Mouse (Mus musculus) WW6 (cell line): ENCODE data around the gene Rnf115.
"Not testable (repeated sequence)": the region's sequence is repeated elsewhere in the genome, so short reads cannot be mapped to it uniquely, and the experiment has no call there.

Experiments used
- DNase-seq: peaks from one replicate; pipeline ENCODE4 v3.0.0-alpha.2; 2013; ENCODE audit warnings: low read depth, low spot score

Gene Rnf115

DNA sequence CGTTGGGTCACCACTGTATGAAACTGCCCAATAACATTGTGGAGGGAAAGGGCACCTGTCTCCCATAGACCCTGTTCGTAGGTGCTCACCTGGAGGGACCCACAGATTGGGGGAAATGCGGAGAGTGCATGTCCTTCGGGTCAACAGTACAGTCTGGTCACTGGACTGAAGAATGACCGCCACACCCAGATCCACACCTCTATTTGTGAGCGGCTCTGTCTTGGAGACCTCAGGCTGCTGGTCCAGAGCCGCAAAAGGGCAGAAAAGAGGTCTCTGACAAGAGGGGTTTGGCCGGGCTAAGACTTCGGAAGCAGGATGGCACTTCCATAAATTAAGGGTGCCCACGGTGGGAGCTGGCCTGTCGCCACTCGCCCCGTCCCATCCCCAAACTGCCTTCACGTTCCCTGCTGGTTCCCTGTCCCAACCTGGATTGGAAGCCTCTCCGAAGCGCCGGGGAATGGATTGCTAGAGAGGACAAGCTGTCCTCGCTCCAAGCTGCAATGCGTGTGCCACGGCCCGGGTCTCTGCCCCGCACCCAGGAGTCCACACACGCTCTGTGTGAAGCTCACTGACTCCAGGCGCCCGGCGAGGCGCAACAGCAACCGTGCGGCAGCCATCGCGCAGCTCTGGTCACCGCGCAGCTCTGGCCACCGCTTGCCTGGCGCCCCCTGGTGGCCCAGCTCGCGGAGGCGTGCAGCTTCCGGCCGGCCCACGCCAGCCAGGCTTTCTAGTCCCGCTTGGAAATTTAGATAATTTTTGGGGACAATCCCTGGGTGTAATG, 19.4 kb upstream of the Rnf115 start, which contains the start of gene Nudt17:
Gene Nudt17, minus strand, starts transcription at position 660 of the 781 bp plus-strand sequence.
- no peak for DNase-seq

DNA sequence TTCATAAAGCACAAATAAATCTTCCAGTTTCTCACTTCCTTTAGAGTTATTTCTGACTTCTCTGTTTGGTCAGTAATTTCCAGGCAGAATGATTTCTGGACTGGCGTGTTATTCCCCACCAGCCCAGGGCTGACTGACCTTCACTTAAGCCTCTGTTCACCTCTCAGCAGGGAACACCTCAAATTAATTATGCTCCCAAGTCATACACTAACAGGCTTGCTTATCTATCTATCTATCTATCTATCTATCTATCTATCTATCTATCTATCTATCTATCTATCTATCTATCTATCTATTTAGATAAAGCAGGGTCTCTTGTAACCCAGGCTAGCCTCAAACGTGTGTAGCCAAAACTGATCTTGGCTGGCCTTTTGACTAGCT, 18.8 kb upstream of the Rnf115 start:
- no peak for DNase-seq

DNA sequence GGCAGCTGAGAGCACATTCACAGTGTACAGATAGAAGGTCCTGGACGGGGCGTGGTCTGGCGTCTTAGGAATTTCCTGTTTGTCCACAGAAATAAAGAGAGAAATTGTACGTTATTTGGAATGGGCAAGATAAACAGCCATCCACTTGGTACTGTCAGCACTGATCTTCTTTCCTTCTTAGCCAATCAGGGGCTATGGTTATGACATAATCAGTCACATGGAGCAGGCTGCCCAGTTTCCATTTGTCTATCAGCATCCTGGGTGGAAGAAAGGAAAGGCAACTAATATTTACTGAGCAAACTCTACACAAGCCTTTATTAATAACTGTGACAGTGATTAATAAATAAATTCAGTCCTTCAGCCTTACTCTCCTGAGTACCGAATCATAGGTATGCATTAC, 13.2 kb upstream of the Rnf115 start:
- DNase-seq = no peak

DNA sequence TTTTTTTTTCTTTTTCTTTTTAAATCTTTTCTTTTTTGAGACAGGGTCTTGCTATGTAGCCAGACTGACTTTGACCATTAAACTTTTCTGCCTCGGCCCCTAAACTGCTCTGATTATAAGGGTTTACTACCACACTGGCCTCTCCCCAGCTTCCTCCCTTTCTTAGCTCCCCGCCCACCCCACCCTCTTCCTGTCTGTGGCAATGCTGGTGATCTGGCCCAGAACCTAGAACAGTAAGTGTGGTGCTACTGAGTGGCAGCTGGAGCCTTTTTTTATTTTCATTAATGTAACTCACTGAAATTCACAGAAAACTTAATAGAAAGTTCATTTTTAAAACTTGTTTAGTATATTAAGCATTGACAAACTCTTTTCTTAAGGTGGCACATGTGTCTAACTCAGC, 11.6 kb upstream of the Rnf115 start:
- DNase-seq = no peak

DNA sequence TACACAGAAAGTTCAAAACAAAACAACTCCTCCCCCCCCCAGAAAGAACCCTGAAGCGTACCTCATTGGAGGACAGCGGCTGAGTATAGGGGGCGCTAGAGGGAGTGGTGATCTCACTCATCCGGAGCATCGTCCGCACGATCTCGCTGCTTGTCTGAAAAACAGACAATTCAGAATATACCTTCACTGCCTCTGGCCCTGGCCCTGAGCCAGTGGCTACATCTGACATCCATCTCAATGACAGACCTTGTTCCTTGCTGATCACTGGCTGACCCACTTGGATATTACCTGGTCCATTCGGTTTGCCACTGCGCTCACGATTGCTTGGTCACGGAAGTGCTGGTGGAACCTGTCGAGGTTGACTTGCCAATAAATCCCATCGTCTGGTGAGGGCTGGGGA, 8.3 kb upstream of the Rnf115 start:
- no peak for DNase-seq

DNA sequence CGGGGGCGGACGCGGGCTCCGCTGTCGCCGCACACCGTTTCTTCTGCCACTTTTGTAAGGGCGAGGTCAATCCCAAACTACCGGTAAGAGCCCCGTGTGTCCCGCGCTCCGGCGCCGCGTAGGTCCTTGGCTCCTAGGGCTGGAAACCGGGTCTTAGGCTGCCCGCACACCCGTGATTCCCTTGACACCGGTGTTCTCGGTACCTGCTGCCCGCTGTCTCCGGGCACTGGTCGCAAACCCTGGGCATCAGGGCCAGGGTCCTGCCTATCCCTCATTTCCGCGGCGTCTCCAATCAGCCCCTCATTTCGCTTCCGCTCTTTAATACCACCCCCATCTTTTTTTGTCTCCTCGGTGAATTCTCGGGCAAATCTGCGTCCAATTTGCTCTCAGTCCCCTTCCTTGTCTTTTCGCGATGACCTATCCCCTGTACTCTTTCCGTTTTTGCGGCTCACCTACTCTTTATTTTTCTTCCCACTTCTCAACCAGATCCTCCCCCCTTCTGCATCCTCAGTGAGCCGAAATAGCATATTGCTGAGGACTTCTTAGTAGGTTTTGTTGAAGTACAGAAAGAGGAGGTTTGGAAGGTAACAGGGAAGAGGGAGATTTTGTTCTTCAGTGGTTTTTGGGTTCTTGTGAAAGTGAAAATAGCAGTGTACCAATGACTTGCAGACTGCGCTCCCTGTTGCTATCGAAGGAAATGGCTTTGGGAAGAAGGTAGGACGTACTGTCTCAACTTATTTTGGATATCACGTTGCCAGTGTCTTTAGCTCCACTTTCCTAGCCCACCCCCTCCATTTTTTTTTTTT, 567 bp downstream of the Rnf115 start:
- DNase-seq = no peak

DNA sequence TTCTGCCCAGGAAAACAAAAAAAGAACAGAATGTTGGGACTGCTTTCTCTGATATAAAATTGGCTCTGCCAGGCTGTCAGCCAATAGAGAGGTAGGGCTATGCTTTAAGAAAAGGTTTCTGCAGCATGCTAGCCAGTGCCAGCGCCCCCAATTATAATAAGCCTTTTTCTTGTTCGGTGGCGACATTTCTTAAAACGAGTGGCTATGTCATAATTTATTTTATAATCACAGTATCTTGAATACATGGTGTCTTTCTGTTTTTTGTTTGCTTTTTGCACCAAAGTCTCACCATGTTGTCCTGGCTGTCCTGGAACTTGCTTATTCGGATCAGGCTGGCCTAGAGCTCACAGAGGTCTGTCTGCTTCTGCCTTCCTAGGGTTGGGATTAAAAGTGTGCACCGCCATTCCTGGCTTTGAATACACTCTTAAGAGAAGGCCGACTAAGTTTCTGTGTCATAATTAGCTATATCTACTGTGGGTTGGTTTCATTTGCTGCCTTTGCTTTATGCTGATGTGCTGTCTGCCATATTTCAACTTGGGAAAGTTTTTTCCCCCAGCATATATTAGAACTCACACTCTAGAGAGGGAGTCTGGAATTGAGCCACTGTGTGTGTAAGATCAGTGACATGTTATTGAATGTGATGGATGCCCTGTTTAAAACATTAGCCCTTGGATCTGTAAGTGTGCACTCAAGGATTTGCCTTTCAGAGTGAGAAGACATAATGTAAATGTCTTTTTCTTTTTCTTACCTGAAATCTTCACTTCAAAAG, 1.4 kb downstream of the Rnf115 start:
- no peak for DNase-seq

- no peak for DNase-seq
Observed at GRCm38 (mm10) chr3:96729403-96729784, 1.9 kb downstream of the Rnf115 start.

DNA sequence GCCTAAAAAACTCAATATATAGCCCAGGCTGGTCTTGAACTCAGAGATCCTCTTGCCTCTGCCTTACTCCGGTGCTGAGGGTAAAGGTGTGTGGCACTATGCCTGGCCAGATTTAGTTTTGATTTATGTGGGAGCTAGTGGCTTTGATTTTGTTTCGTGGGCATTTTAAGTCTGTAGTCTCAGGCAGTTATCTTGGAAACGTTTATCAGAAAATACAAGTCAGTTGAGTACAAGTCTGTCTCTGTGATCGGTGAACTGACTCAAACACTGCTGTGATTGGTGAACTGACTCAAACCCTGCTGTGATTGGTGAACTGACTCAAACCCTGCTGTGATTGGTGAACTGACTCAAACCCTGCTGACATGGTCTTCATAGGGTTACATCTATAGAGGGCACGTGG, 3.3 kb downstream of the Rnf115 start:
- no peak for DNase-seq

GRCm38 (mm10) chr3:96733984-96734383, 6.5 kb downstream of the Rnf115 start:
- DNase-seq = no peak

DNA sequence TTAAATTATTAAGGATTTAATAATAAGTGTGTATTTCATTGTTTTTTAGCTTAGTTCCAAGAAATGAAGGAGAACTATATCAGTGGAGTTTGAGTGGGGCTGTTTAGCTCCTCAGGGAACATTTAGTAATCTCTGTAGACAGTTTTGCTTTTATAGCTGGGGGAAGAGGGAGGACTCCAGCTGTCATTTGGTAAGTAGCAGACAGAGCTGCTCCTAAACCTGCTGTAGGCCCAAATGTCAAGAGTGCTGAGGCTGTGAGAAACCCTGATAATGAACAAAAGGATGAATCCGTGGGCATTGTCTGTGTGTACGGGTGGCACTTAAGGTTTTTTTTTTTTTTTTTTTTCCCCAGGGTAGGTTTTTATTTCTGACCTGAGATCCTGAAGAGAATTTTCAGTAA, 7.7 kb downstream of the Rnf115 start:
- DNase-seq = no peak

DNA sequence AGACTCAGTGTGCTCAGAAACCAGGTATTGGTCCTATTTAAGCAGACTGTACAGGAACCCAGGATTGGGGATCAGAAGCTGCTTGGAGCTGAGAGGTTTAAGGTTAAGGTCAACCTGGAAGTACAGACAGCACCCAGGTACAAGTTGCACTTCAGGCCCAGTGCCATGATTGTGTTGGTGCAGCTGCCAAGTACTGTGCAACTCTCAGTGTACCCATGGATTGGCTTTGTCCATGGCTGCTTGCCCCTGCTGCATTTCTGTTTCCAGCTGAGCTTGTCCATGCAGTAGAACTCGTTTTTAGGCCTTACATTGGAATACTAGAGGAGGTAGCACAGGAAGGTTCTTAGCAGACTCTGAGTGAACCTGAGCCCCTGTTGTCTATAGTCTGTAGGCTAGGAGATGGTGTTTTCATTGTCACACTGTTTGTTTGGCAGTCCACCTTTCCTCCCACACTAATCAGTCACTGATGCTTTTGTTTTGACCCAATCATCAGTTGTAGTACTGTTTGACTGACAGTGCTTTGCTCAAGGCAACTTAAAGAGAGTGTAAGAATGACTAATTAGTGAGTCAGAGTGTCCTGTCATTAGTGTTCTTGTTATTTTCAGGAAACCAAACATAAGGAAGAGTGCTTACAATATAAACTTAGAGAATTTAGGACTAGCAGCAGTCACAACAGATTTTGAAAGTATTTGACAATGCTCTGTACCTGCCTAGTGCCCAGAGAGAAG, 9.7 kb downstream of the Rnf115 start:
- no peak for DNase-seq

- no peak for DNase-seq
Observed at GRCm38 (mm10) chr3:96737995-96738394, 10.5 kb downstream of the Rnf115 start.

GRCm38 (mm10) chr3:96740279-96740678, 12.8 kb downstream of the Rnf115 start:
- DNase-seq = not testable (repeated sequence)

DNA sequence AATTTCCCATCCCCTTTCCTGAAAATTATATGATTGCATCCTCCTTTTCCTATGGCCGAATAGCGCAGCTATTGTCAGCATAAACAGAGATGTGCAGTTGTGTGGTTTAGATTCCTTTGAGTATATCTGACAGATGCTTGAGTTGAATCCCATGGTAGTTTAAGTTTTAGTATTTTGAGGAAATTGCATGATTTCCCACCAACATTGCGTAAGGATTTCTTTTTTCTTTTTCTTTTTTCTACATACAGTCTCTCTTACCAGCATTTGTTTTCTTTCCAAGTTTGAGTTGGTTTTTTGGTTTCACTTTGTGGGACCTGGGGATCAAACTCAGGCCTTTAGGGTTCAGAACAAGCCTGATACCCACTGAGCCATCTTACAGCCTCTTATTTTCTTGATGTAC, 16.9 kb downstream of the Rnf115 start:
- no peak for DNase-seq

DNA sequence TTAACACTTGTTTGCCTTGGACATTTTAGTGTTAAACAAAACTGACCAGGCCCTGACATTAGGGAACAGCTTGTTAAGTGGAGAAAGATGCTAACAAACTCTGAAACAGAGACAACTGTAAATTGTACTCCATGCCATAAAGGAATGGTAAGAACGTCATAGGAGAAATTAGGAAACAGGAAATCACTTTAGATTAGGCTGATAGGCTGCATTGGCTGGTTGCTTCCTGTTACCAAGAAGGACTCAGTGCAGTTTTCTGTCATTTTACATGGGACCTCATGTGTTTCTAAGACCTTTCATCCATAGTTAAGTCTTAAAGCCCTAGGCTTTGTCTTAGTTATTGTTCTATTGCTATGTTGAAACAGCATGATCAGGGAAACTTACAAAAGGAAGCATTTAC, 19.4 kb downstream of the Rnf115 start:
- no peak for DNase-seq

DNA sequence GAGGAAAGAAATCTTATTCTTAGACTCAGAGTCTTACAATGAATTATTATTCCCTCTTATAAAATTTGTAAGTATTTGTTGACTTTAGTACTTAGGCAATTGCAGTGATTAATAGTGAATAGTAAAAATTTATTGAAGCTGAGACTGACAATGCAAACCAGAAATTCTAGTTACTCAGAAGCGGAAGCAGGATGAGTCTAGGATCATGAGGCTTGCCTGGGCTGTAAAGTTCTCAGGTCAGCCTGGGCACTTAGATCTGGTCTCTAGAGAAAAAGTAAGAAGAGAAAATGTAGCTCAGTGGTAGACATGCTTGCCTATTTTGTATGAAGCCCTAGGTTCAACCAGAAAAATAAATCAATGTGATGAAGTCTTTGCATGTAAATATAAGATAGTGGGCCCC, 28.5 kb downstream of the Rnf115 start:
- no peak for DNase-seq

DNA sequence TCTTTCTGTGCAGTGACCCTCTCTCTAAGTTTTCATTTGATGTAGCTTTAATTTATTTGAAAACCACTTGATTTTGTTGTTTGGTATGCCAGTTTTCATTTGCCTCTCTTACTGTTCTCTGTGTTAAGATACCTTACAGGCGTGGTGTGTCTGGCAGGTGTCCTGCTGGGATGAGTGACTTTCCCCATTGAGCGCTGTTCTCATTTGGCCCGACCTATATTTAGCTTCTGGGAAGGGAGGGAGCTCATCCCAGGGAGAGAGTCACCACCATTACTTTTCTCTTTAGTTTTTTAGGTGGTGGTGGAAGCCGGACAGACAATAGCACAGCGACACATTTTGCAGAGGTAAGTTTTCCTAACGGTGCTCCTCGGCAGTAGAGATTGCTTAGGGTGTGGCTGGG, 30.2 kb downstream of the Rnf115 start:
- no peak for DNase-seq

DNA sequence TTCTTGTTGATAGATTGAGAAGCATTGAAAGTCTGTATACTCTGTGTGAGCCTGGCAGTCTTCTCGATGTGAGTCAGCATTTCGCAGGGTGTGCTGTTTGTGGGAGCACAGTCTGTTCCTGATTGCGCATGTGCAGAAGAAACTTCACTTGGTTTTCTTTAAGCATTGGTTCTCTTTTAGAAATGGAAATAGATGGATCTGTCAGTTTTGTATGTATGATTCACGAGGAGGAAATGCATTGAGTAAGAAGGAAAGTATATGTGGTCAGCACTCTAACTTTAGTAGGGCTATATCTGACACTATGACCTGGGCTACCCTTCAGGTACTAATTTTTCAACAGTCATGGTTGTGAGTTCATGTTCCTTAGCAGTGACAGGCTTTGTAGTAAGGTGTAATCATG, 32.2 kb downstream of the Rnf115 start:
- no peak for DNase-seq

- DNase-seq = no peak
Observed at GRCm38 (mm10) chr3:96764528-96764927, 37.1 kb downstream of the Rnf115 start.

DNA sequence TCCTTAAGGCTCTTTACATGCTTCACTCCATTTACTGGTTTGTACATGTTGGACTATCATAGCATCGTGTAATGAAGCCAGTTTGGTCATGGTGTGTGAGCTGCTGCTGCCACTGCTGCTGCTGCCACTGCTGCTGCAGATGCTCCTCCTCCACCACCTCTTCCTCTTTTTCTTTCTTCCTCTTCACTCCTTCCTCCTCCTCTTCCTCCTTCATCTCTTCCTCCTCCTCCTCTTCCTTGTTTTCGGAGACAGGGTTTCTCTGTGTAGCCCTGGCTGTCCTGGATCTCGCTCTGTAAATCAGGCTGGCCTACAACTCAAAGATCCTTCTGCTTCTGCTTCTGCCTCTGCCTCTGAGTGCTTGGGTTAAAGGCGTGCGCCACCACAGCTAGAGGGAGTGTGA, 42.5 kb downstream of the Rnf115 start:
- no peak for DNase-seq

DNA sequence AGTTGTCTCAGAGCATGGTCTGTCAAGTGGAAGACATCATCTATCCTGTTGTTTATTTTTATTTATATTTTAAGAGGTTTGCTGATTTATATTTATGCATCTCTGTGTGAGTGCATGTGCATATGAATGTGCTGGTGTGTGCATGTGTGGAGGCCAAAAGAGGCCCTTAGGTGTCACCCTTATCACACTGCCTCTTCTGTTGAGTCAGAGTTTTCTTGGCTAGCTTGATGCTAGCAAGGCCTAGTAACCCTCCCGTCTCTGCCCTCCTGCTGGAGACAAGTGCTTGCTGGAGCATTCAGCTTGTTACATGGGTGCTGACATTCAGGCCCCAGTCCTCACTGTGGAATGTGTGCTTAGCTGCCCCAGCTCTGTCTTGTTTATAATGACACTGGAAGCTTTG, 45.5 kb downstream of the Rnf115 start:
- no peak for DNase-seq
